Mouse (Mus musculus) MEL (cell line): ENCODE measurements at regions not wholly inside any gene's neighbourhood (a gene's known extent, or its start where the extent isn't known, plus 50 kb on each side); places are given as distances from the start of the nearest gene placed in this dataset.

Source experiments
- DNase-seq: peaks from one replicate; pipeline ENCODE4 v3.0.0; 2011; ENCODE audit warnings: low read depth, low spot score
- H3K27ac ChIP-seq: 2 replicates; pipeline ENCODE4 v1.5.1; 2012; ENCODE audit warnings: low read depth, mild to moderate bottlenecking, control low read depth, low read length, moderate library complexity; ENCODE audit not compliant: control insufficient read depth
- H3K27me3 ChIP-seq, 2 experiments: fragments of 150-350 bp in 1 of 2; sonication (generic) in 1 of 2; 2 replicates each; pipeline ENCODE4 v1.6.1; 2012; ENCODE audit warnings: low read length in 2 of 2, mild to moderate bottlenecking in 2 of 2, improper control_type of control experiment in 1 of 2, moderate library complexity in 1 of 2; ENCODE audit not compliant: insufficient read depth in 2 of 2, control insufficient read depth in 1 of 2
- H3K36me3 ChIP-seq, 2 experiments: 2 replicates each; pipeline ENCODE4 v1.6.1; 2012 to 2014; ENCODE audit warnings: low read length in 2 of 2, improper control_type of control experiment in 1 of 2, inconsistent platforms in 1 of 2, mild to moderate bottlenecking in 1 of 2; ENCODE audit not compliant: insufficient read depth in 2 of 2, control insufficient read depth in 1 of 2
- H3K4me1 ChIP-seq, 2 experiments: fragments of 150-350 bp in 1 of 2; sonication (generic) in 1 of 2; 2 replicates each; pipeline ENCODE4 v1.6.1; 2012; ENCODE audit warnings: low read length in 2 of 2, improper control_type of control experiment in 1 of 2, mild to moderate bottlenecking in 1 of 2; ENCODE audit not compliant: insufficient read depth in 2 of 2, control insufficient read depth in 1 of 2
- H3K4me3 ChIP-seq, 2 experiments: fragments of 150-350 bp in 1 of 2; sonication (generic) in 1 of 2; 2 replicates each; pipeline ENCODE4 v1.5.1; 2012; ENCODE audit warnings: low read depth in 2 of 2, low read length in 2 of 2, mild to moderate bottlenecking in 2 of 2, moderate library complexity in 2 of 2, control low read depth in 1 of 2, improper control_type of control experiment in 1 of 2; ENCODE audit not compliant: control insufficient read depth in 1 of 2, insufficient read depth in 1 of 2
- H3K79me2 ChIP-seq: 2 replicates; pipeline ENCODE4 v1.6.1; 2012; ENCODE audit warnings: mild to moderate bottlenecking, low read length, moderate library complexity; ENCODE audit not compliant: control insufficient read depth, poor library complexity, insufficient read depth
- H3K9ac ChIP-seq: 2 replicates; pipeline ENCODE4 v1.6.1; 2012; ENCODE audit warnings: low read depth, mild to moderate bottlenecking, control low read depth, low read length, moderate library complexity; ENCODE audit not compliant: control insufficient read depth, poor library complexity, severe bottlenecking
- H3K9me3 ChIP-seq: fragments of 150-350 bp; sonication (generic); replicated peaks from 2 replicates; pipeline ENCODE4 v1.6.1; 2012; ENCODE audit warnings: mild to moderate bottlenecking, low read length, improper control_type of control experiment, moderate library complexity; ENCODE audit not compliant: insufficient read depth
- CHD1 ChIP-seq: IDR thresholded peaks from 2 replicates; pipeline ENCODE4 v1.6.1; 2012; ENCODE audit warnings: low read depth, mild to moderate bottlenecking, inconsistent platforms, low read length, improper control_type of control experiment
- E2F4 ChIP-seq: IDR thresholded peaks from 2 replicates; pipeline ENCODE4 v1.6.1; 2011; ENCODE audit warnings: low read depth, low read length, improper control_type of control experiment, borderline replicate concordance
- ELF1 ChIP-seq: IDR thresholded peaks from 2 replicates; pipeline ENCODE4 v1.6.1; 2014; ENCODE audit warnings: low read depth, mild to moderate bottlenecking, inconsistent platforms, low read length, improper control_type of control experiment, moderate library complexity
- EP300 ChIP-seq, 2 experiments: IDR thresholded peaks; 2 replicates each; pipeline ENCODE4 v1.6.1; 2011; ENCODE audit warnings: improper control_type of control experiment in 2 of 2, low read length in 2 of 2, low read depth in 1 of 2, mild to moderate bottlenecking in 1 of 2
- ETS1 ChIP-seq: IDR thresholded peaks from 2 replicates; pipeline ENCODE4 v1.6.1; 2012; ENCODE audit warnings: low read depth, mild to moderate bottlenecking, inconsistent platforms, low read length, improper control_type of control experiment, moderate library complexity
- GATA1 ChIP-seq: IDR thresholded peaks from 2 replicates; pipeline ENCODE4 v1.6.1; 2011; ENCODE audit warnings: low read depth, low read length, improper control_type of control experiment
- JUND ChIP-seq: IDR thresholded peaks from 2 replicates; pipeline ENCODE4 v1.6.1; 2011; ENCODE audit warnings: low read depth, mild to moderate bottlenecking, improper control_type of control experiment, low read length
- MAX ChIP-seq: IDR thresholded peaks from 2 replicates; pipeline ENCODE4 v1.6.1; 2011; ENCODE audit warnings: low read length, improper control_type of control experiment
- MXI1 ChIP-seq: IDR thresholded peaks from 2 replicates; pipeline ENCODE4 v1.6.1; 2011; ENCODE audit warnings: mild to moderate bottlenecking, low read depth, low read length, improper control_type of control experiment
- MYB ChIP-seq: IDR thresholded peaks from 2 replicates; pipeline ENCODE4 v1.6.1; 2011; ENCODE audit warnings: mild to moderate bottlenecking, low read depth, low read length, improper control_type of control experiment
- MYC ChIP-seq: IDR thresholded peaks from 2 replicates; pipeline ENCODE4 v1.6.1; 2011; ENCODE audit warnings: low read depth, mild to moderate bottlenecking, low read length, improper control_type of control experiment, moderate library complexity
- POLR2AphosphoS2 ChIP-seq: IDR thresholded peaks from 2 replicates; pipeline ENCODE4 v1.6.1; 2011; ENCODE audit warnings: low read length, improper control_type of control experiment
- POLR2AphosphoS5 ChIP-seq: IDR thresholded peaks from 2 replicates; pipeline ENCODE4 v1.6.1; 2012; ENCODE audit warnings: low read depth, borderline replicate concordance, mild to moderate bottlenecking, inconsistent platforms, low read length, moderate library complexity, mixed read lengths
- RAD21 ChIP-seq: IDR thresholded peaks from 2 replicates; pipeline ENCODE4 v1.6.1; 2011; ENCODE audit warnings: mild to moderate bottlenecking, low read depth, low read length, improper control_type of control experiment
- RCOR1 ChIP-seq: IDR thresholded peaks from 2 replicates; pipeline ENCODE4 v1.6.1; 2012; ENCODE audit warnings: low read depth, mild to moderate bottlenecking, inconsistent platforms, low read length, improper control_type of control experiment
- SIN3A ChIP-seq: IDR thresholded peaks from 2 replicates; pipeline ENCODE4 v1.6.1; 2012; ENCODE audit warnings: low read length, improper control_type of control experiment, inconsistent platforms
- SMC3 ChIP-seq: IDR thresholded peaks from 2 replicates; pipeline ENCODE4 v1.6.1; 2011; ENCODE audit warnings: low read depth, low read length, improper control_type of control experiment
- TBP ChIP-seq: IDR thresholded peaks from 2 replicates; pipeline ENCODE4 v1.8.0; 2011; ENCODE audit warnings: low read depth, low read length, improper control_type of control experiment
- TCF12 ChIP-seq: IDR thresholded peaks from 2 replicates; pipeline ENCODE4 v1.6.1; 2014; ENCODE audit warnings: low read depth, mild to moderate bottlenecking, inconsistent platforms, low read length, improper control_type of control experiment, moderate library complexity
- ZC3H11A ChIP-seq: IDR thresholded peaks from 2 replicates; pipeline ENCODE4 v1.6.1; 2012; ENCODE audit warnings: low read depth, mild to moderate bottlenecking, inconsistent platforms, low read length, improper control_type of control experiment
- ZKSCAN1 ChIP-seq: IDR thresholded peaks from 2 replicates; pipeline ENCODE4 v1.6.1; 2012; ENCODE audit warnings: low read depth, mild to moderate bottlenecking, inconsistent platforms, low read length, improper control_type of control experiment, moderate library complexity
- ZNF384 ChIP-seq: IDR thresholded peaks from 2 replicates; pipeline ENCODE4 v1.6.1; 2012; ENCODE audit warnings: low read depth, mild to moderate bottlenecking, inconsistent platforms, low read length, improper control_type of control experiment

- TF ChIP-seq CHD1 (0 out of 2 replicates have a peak, but pooled peaks have one; percentile 22), POLR2AphosphoS2 (no peak)
- TF ChIP-seq, all 39 proteins: peak for 1
- DNase-seq = no peak
- Histone ChIP-seq H3K79me2 (peaks cover 10% of the 10 kb centered on the region), H3K4me1 (peaks cover 4 to 26% of the 10 kb centered on the region in 2 experiments; a peak in 3 of 4 replicates), H3K9me3 (no peaks in the 10 kb centered on the region), H3K4me3 (peak overlapping the region in 1 of 2 experiments; percentile 79; a peak in 3 of 4 replicates), H3K27me3 (no peaks in the 10 kb centered on the region), H3K27ac (peak overlapping the region; percentile 96; the same call in 1 of the 2 replicates), H3K9ac (peak overlapping the region; percentile 87), H3K36me3 (peaks cover 4 to 17% of the 10 kb centered on the region in 2 experiments)
Observed at GRCm38 (mm10) chr16:29833298-29833697, 230.9 kb upstream of the Hes1 start.

DNA sequence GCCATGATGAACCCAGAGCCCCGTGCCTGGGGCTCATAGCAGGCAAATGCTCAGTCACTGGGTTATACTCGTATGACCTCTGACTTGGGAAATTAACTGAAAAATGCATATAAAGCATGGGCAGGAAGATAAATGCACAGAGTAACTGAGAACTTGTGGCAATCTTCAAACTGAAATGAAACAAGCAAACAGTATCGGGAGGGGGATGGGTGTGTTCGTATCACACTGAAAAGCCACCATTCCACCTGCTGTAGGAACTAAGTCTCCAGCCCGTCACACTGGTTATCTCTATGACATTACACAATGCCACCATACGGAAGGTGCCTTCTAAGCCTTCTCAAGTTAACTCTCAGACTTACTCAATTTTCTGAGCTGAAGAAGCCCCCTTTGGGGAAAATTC is 230.3 kb upstream of the Hes1 start:
- H3K36me3 ChIP-seq = peaks cover 2 to 19% of the 10 kb centered on the region in 2 experiments
- no peaks in the 10 kb centered on the region for H3K9me3 ChIP-seq
- H3K27ac ChIP-seq = peak overlapping the region; percentile 96
- peak overlapping the region; percentile 72 to 79 for H3K4me3 ChIP-seq
- H3K79me2 ChIP-seq = peaks cover 10% of the 10 kb centered on the region
- H3K4me1 ChIP-seq = peaks cover 4 to 29% of the 10 kb centered on the region in 2 experiments; a peak in 3 of 4 replicates
- DNase-seq = peak; percentile 83
- TF ChIP-seq ELF1 (no peak), SIN3A (peak; percentile 47; the same call in 1 of the 2 replicates), MXI1 (peak; percentile 29), ZNF384 (no peak), POLR2AphosphoS5 (no peak), CHD1 (0 out of 2 replicates have a peak, but pooled peaks have one; percentile 21), GATA1 (peak; percentile 45), E2F4 (no peak), MYC (0 out of 2 replicates have a peak, but pooled peaks have one; percentile 28), TBP (peak; percentile 54; the same call in 1 of the 2 replicates), JUND (no peak), POLR2AphosphoS2 (no peak), TCF12 (peak; percentile 61), MAX (0 out of 2 replicates have a peak, but pooled peaks have one; percentile 21), ZC3H11A (no peak), ZKSCAN1 (no peak), RAD21 (no peak), RCOR1 (no peak), SMC3 (no peak), MYB (peak; percentile 81), ETS1 (peak; percentile 88), EP300 (IDR thresholded peaks at IDR 0.05; ENCODE audit: low read depth in 1 of 2, low read length in 2 of 2) (peak; percentile 71 to 83)
- peak overlapping the region; percentile 87 for H3K9ac ChIP-seq
- H3K27me3 ChIP-seq = no peaks in the 10 kb centered on the region
